Mouse (Mus musculus) heart, embryonic 15.5 days (tissue): ENCODE data around the gene Tctex1d4. TPM values are rescaled to one million over a fixed set of nuclear protein-coding genes. Genes with fewer than 3 reads are reported as not detected.

Experiments
- ATAC-seq: fragments of 200-750 bp; cut with Nextera tagmentation; replicated peaks from 2 replicates; pipeline ENCODE4 v1.8.0; 2017; ENCODE audit warnings: low read depth, moderate TSS enrichment; ENCODE audit not compliant: insufficient number of reproducible peaks, insufficient read depth, low FRiP score
- H3K27ac ChIP-seq: fragments of 300-500 bp; sonication (generic); 2 replicates; pipeline ENCODE4 v1.5.1; 2015; ENCODE audit warnings: mild to moderate bottlenecking, inconsistent platforms
- H3K27me3 ChIP-seq: fragments of 300-500 bp; sonication (generic); 2 replicates; pipeline ENCODE4 v1.6.1; 2015; ENCODE audit warnings: inconsistent platforms
- H3K36me3 ChIP-seq: fragments of 300-500 bp; sonication (generic); 2 replicates; pipeline ENCODE4 v1.6.1; 2015; ENCODE audit warnings: mild to moderate bottlenecking, inconsistent platforms
- H3K4me1 ChIP-seq: fragments of 300-500 bp; sonication (generic); replicated peaks from 2 replicates; pipeline ENCODE4 v1.6.1; 2015; ENCODE audit warnings: inconsistent platforms
- H3K4me2 ChIP-seq: fragments of 300-500 bp; sonication (generic); 2 replicates; pipeline ENCODE4 v1.6.1; 2015; ENCODE audit warnings: inconsistent platforms, mild to moderate bottlenecking, moderate library complexity
- H3K4me3 ChIP-seq: fragments of 300-500 bp; sonication (generic); 2 replicates; pipeline ENCODE4 v1.5.1; 2015; ENCODE audit warnings: mild to moderate bottlenecking, inconsistent platforms
- H3K9ac ChIP-seq: fragments of 300-500 bp; sonication (generic); 2 replicates; pipeline ENCODE4 v1.6.1; 2015; ENCODE audit warnings: mild to moderate bottlenecking, inconsistent platforms
- H3K9me3 ChIP-seq: fragments of 300-500 bp; sonication (generic); replicated peaks from 2 replicates; pipeline ENCODE4 v1.6.1; 2016; ENCODE audit warnings: inconsistent platforms
- WGBS: fragments of 180-500 bp; shearing (Covaris S2); methylation state at CpG from one replicate; pipeline ENCODE4 v1.1.7; 2015; ENCODE audit warnings: mixed read lengths; 5-methylcytosine and 5-hydroxymethylcytosine counted together
- polyA plus RNA-seq: library from polyadenylated mRNA; unstranded; fragments of >200 nt; fragmentation: Nextera tagmentation; extraction: Ambion mirVana; gene quantifications from 2 replicates; pipeline ENCODE4 v1.2.1, GENCODE M21; 2015

Tctex1d4 gene
- polyA plus RNA-seq, 1 experiment from 2014 or later: not detected

DNA sequence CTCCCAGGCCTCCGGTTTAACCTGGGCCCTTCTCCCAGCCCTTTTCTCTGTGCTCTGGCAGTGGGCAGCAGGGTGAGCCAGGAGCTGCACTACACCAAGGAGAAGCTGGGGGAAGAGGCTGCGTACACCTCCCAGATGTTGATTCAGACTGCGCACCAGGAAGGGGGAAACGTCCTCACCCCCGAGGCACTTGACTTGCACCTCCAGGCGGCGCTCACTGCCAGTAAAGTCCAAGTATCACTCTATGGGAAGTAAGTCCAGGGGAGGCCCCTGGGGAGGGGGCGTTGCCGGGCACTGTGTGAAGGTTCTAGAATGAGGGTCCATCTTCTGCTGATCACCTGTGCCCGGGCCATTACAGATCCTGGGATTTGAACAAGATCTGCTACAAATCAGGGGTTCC is 21.9 kb upstream of the Tctex1d4 start:
- Histone ChIP-seq H3K27ac (no peak overlapping the region), H3K9me3 (no peaks in the 10 kb centered on the region), H3K4me3 (no peak overlapping the region), H3K4me1 (no peaks in the 10 kb centered on the region), H3K36me3 (no peaks in the 10 kb centered on the region), H3K9ac (no peak overlapping the region), H3K27me3 (no peaks in the 10 kb centered on the region), H3K4me2 (no peak overlapping the region)
- no peak for ATAC-seq
- 75% methylated on average over 10 of the region's 10 CpGs for WGBS

DNA sequence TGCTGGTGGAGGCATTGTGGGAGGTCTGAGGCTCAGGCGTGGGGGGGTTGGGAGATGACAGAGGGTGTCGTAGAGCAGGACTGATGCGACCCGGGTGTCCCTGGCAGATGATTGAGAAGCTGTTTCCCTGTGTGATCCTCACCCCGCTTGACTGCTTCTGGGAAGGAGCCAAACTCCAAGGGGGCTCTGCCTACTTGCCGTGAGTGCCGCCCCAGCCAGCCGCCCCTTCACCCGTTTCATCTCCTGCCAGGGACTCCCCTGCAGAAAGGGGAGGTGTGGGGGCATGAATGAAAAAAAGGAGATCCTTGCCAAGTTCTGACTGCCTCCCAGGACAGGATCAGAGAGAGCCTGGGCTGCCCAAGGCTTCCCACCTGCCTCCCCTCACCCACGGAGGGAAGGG is 21.5 kb upstream of the Tctex1d4 start:
- Histone ChIP-seq H3K9ac (no peak overlapping the region), H3K4me2 (no peak overlapping the region), H3K27ac (no peak overlapping the region), H3K9me3 (no peaks in the 10 kb centered on the region), H3K36me3 (no peaks in the 10 kb centered on the region), H3K4me1 (no peaks in the 10 kb centered on the region), H3K4me3 (no peak overlapping the region), H3K27me3 (no peaks in the 10 kb centered on the region)
- 51% methylated on average over 10 of the region's 10 CpGs for WGBS
- ATAC-seq: no peak

DNA sequence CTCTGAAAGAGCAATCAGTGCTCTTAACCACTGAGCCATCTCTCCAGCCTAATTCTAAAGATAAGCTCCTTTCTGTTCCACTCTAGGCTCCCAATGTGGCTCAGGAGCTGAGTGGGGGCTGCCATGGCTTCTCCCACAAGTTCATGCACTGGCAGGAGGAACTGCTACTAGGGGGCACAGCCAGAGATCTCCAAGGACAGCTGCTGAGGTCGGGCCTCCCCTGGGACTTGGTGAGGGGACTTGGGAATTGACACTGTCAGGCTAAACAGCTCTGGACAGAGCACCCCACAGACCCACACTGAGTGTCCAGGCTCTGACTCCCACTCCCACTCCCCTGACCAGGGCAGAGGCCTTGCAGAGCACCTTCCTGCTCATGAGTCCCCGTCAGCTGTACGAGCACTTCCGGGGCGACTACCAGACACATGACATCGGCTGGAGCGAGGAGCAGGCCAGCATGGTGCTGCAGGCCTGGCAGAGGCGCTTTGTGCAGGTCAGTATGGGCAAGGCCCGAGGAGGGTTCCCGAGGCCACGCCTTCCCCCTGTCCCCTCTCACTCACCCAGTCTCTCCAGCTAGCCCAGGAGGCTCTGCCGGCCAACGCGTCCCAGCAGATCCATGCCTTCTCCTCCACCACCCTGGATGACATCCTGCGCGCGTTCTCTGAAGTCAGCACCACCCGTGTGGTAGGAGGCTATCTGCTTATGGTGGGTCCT is 18.6 kb upstream of the Tctex1d4 start:
- Histone ChIP-seq H3K27me3 (no peaks in the 10 kb centered on the region), H3K27ac (no peak overlapping the region), H3K9ac (no peak overlapping the region), H3K4me1 (no peaks in the 10 kb centered on the region), H3K4me3 (no peak overlapping the region), H3K9me3 (no peaks in the 10 kb centered on the region), H3K36me3 (no peaks in the 10 kb centered on the region), H3K4me2 (no peak overlapping the region)
- WGBS: 87% methylated on average over 18 of the region's 18 CpGs
- ATAC-seq: no peak

DNA sequence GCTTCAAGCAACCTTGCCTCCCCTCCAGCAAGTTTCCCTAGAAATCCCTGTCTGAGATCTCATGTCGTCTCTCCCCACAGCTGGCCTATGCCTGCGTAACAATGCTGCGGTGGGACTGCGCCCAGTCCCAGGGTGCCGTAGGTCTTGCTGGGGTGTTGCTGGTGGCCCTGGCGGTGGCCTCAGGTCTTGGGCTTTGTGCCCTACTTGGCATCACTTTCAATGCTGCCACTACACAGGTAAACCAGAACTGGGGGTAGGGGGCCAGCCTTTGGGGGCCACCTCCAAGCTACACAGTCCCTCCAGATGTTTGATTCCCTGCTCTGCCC is 18.1 kb upstream of the Tctex1d4 start:
- H3K27ac ChIP-seq: no peak overlapping the region
- no peaks in the 10 kb centered on the region for H3K36me3 ChIP-seq
- no peak overlapping the region for H3K4me2 ChIP-seq
- H3K9me3 ChIP-seq: no peaks in the 10 kb centered on the region
- no peak overlapping the region for H3K9ac ChIP-seq
- 92% methylated on average over 6 of the region's 6 CpGs for WGBS
- H3K4me3 ChIP-seq: no peak overlapping the region
- no peaks in the 10 kb centered on the region for H3K27me3 ChIP-seq
- no peak for ATAC-seq
- no peaks in the 10 kb centered on the region for H3K4me1 ChIP-seq

DNA sequence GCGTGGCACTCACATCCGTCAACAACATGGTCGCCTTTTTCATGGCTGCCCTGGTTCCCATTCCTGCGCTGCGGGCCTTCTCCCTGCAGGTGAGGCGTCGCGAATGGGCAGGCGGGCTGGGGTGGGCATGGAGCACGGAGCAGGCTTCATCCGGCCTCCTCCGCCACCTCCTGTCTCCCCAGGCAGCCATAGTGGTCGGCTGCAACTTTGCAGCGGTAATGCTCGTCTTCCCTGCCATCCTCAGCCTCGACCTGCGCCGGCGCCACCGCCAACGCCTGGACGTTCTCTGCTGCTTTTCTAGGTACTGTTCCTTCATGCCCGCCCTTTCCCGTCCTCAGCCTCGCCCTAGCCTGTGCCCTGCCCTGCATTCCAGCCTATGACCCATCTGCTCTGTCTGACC is 17.3 kb upstream of the Tctex1d4 start:
- WGBS: 84% methylated on average over 25 of the region's 25 CpGs
- H3K9ac ChIP-seq: no peak overlapping the region
- no peaks in the 10 kb centered on the region for H3K4me1 ChIP-seq
- H3K27me3 ChIP-seq: no peaks in the 10 kb centered on the region
- H3K4me2 ChIP-seq: no peak overlapping the region
- ATAC-seq: no peak
- no peak overlapping the region for H3K27ac ChIP-seq
- H3K9me3 ChIP-seq: no peaks in the 10 kb centered on the region
- H3K36me3 ChIP-seq: no peaks in the 10 kb centered on the region
- no peak overlapping the region for H3K4me3 ChIP-seq

DNA sequence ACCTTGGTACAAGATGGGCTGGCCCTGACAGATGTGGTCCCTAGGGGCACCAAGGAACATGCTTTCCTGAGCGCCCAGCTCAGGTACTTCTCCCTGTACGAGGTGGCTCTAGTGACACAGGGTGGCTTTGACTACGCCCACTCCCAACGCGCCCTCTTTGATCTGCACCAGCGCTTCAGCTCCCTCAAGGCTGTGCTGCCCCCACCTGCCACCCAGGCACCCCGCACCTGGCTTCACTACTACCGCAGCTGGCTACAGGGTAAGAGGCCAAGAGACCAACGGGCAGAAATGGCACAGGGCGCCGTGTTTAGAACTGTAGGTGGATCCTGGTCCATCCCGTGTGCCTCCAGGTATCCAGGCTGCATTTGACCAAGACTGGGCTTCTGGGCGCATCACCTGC is 16.3 kb upstream of the Tctex1d4 start:
- ATAC-seq: no peak
- H3K4me3 ChIP-seq: no peak overlapping the region
- no peaks in the 10 kb centered on the region for H3K36me3 ChIP-seq
- H3K4me2 ChIP-seq: no peak overlapping the region
- no peaks in the 10 kb centered on the region for H3K27me3 ChIP-seq
- no peak overlapping the region for H3K27ac ChIP-seq
- H3K9me3 ChIP-seq: no peaks in the 10 kb centered on the region
- 83% methylated on average over 13 of the region's 13 CpGs for WGBS
- no peak overlapping the region for H3K9ac ChIP-seq
- H3K4me1 ChIP-seq: no peaks in the 10 kb centered on the region

DNA sequence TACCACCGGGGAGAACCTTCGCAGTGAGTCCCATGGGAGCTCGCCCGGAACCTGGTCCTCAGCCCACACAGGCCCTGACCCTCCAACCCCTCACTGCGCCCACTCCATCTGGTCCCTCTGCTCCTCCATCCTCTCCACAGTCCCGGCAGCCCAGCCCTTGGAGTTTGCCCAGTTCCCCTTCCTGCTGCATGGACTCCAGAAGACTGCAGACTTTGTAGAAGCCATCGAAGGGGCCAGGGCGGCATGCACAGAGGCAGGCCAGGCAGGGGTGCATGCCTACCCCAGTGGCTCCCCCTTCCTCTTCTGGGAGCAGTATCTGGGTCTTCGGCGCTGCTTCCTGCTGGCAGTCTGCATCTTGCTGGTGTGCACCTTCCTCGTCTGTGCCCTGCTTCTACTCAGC is 15.6 kb upstream of the Tctex1d4 start:
- Histone ChIP-seq H3K4me3 (no peak overlapping the region), H3K4me2 (no peak overlapping the region), H3K4me1 (no peaks in the 10 kb centered on the region), H3K36me3 (no peaks in the 10 kb centered on the region), H3K9me3 (no peaks in the 10 kb centered on the region), H3K27me3 (no peaks in the 10 kb centered on the region), H3K9ac (no peak overlapping the region), H3K27ac (no peak overlapping the region)
- 86% methylated on average over 11 of the region's 11 CpGs for WGBS
- ATAC-seq: no peak

DNA sequence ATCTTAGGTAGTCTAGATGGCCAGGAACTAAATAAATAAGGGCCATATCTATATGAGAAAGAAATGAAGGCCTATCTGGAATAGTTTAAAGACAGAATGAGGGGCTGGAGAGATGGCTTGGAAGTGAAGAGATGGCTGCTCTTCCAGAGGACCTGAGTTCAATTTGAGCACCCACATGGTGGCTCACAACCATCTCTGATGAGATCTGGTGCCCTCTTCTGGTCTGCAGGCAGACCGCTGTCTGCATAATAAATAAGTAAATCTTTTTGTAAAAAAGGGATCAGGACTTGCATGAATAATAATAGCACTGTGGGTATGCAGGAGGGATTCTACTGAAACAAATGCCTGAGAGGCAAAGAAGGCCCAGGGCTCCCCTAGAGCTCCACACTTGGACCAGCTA is 13.4 kb upstream of the Tctex1d4 start:
- no peak overlapping the region for H3K9ac ChIP-seq
- H3K4me1 ChIP-seq: no peaks in the 10 kb centered on the region
- no peak overlapping the region for H3K4me3 ChIP-seq
- WGBS: 85% methylated on average over 1 of the region's 1 CpGs
- H3K27ac ChIP-seq: no peak overlapping the region
- no peak overlapping the region for H3K4me2 ChIP-seq
- no peaks in the 10 kb centered on the region for H3K9me3 ChIP-seq
- no peaks in the 10 kb centered on the region for H3K27me3 ChIP-seq
- no peak for ATAC-seq
- no peaks in the 10 kb centered on the region for H3K36me3 ChIP-seq

DNA sequence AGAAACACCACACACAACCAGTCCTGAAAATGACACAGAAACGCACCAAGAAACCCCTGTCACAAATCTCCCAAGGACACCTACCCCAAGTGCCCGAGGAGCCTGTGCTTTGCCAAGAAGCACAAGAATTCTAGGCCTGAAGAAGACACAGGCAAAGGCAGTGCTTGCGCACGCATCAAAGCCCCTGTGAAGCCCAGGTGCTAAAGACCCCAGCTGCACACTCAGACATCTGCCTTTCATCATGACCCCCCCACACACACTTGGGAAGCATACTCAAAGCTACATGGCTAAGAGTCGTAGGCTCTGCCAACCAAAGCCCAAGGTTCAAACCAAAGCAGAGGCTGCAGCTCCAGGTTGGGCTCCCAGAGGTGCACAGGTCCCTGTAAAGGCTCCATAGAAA is 11.0 kb upstream of the Tctex1d4 start:
- Histone ChIP-seq H3K9me3 (no peaks in the 10 kb centered on the region), H3K4me1 (peaks cover 5% of the 10 kb centered on the region), H3K9ac (no peak overlapping the region), H3K27ac (no peak overlapping the region), H3K27me3 (no peaks in the 10 kb centered on the region), H3K4me2 (no peak overlapping the region), H3K36me3 (no peaks in the 10 kb centered on the region), H3K4me3 (no peak overlapping the region)
- WGBS: 80% methylated on average over 5 of the region's 5 CpGs
- ATAC-seq: no peak

DNA sequence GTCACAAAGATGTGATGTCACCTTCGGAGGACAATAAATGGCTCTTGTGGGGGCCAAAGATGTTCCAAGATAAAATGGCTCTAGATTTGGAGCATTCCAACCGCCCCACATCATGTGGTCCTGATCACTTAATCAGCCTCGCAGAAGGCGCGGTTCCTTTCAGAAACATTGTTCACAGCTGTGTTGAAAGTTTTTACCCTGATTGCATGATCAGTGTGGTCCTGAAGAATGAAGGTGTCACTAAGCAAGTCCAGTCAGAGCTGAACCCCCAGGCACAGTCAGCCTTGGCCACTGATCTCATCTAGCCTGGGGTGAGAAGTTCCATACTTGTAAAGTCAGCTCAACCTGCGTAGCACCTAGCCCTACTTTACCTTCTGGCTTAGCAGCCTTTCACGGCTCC is 8.7 kb upstream of the Tctex1d4 start:
- ATAC-seq: no peak
- H3K4me1 ChIP-seq: peaks cover 8% of the 10 kb centered on the region
- no peak overlapping the region for H3K4me2 ChIP-seq
- H3K9me3 ChIP-seq: no peaks in the 10 kb centered on the region
- no peaks in the 10 kb centered on the region for H3K27me3 ChIP-seq
- no peak overlapping the region for H3K9ac ChIP-seq
- H3K27ac ChIP-seq: no peak overlapping the region
- 88% methylated on average over 7 of the region's 7 CpGs for WGBS
- no peaks in the 10 kb centered on the region for H3K36me3 ChIP-seq
- no peak overlapping the region for H3K4me3 ChIP-seq

DNA sequence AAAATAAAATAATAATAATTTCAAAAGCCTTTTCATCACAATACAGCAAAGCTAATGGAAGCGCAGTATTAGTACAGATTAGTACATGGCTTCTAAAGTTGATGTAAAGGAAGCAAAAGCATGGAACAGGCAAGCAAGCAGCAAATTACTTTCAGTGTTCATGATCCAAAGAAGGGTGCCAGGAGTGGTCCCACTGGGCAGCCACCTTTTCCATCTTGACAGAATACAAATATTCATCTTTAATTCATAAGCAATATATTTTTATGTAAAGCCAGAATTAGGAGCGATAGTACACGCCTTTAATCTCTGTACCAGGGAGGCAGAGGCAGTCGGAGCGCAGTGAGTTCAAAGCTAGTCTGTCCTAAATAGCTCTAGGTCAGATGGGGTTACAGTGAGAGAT is 7.0 kb upstream of the Tctex1d4 start:
- peak overlapping the region; percentile 52 for H3K9ac ChIP-seq
- H3K4me1 ChIP-seq: peaks cover 12% of the 10 kb centered on the region
- no peak for ATAC-seq
- H3K27me3 ChIP-seq: no peaks in the 10 kb centered on the region
- peak overlapping the region; percentile 60 for H3K4me3 ChIP-seq
- H3K27ac ChIP-seq: peak overlapping the region; percentile 80
- H3K36me3 ChIP-seq: no peaks in the 10 kb centered on the region
- no peaks in the 10 kb centered on the region for H3K9me3 ChIP-seq
- 76% methylated on average over 5 of the region's 5 CpGs for WGBS
- H3K4me2 ChIP-seq: peak overlapping the region; percentile 98

DNA sequence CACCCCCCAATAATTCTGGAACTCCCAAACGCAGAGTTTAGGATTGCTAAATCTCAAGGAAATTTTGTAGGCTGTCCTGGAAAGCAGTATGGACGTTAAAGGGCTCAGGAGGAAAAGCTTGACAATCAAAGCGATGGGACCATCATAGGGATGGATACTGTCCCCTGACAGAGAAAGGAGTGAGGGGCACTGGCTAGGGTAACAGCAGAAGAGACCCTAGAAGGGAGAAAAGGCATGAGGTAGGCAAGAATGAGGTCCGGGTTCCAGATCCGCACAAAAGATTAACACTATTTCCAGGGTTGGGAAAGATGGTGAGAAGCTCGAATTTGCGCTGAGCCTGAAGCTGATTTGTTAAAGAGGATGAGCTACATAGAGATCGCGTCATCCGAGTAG is 6.5 kb upstream of the Tctex1d4 start:
- Histone ChIP-seq H3K4me1 (peaks cover 16% of the 10 kb centered on the region), H3K36me3 (no peaks in the 10 kb centered on the region), H3K27ac (peak overlapping the region; percentile 80), H3K9ac (peak overlapping the region; percentile 52), H3K9me3 (no peaks in the 10 kb centered on the region), H3K4me3 (peak overlapping the region; percentile 60), H3K27me3 (no peaks in the 10 kb centered on the region), H3K4me2 (peak overlapping the region; percentile 98)
- ATAC-seq: no peak
- 3% methylated on average over 10 of the region's 10 CpGs for WGBS
